Comparison of ENCODE assay signal across 17 mouse cellular contexts in genomic region chr12:12910356-12910979, GRCm38 (mm10). TPM values are rescaled to one million over a fixed set of nuclear protein-coding genes. Genes with fewer than 3 reads are reported as not detected.
DNase-seq lines count a peak whose midpoint lies in the region; ATAC-seq and TF ChIP-seq lines count a peak whose summit lies in the region.
"Had no signal": no experiment of that assay in that cellular context is flagged by ENCODE, and none has a peak within 500 bp of the region (broad histone marks: within the 10 kb centered on the region; RNA-seq: fewer than 3 reads in every experiment).

No protein-coding gene starts in this region.

- H3K4me3 ChIP-seq in lung, embryonic 14.5 days (ENCODE audit: low read depth, low read length): no peak overlapping the region
- H3K4me3 ChIP-seq in intestine, embryonic 15.5 days (replicated peaks): no peak overlapping the region
- H3K4me3 ChIP-seq in kidney, postnatal 0 days (replicated peaks; ENCODE audit: low read depth, low read length): no peak overlapping the region
- no peak overlapping the region for H3K4me3 ChIP-seq in stomach, embryonic 16.5 days (replicated peaks; ENCODE audit: low read length)
- H3K4me3 ChIP-seq in gastrocnemius, adult 2 months: no peak overlapping the region
- H3K4me3 ChIP-seq: forebrain, embryonic 15.5 days; limb, embryonic 12.5 days; midbrain, embryonic 13.5 days had no signal

- H3K27me3 ChIP-seq in lung, embryonic 14.5 days (ENCODE audit: insufficient read depth, low read length): no peaks in the 10 kb centered on the region
- H3K27me3 ChIP-seq in intestine, embryonic 15.5 days (replicated peaks): no peaks in the 10 kb centered on the region
- H3K27me3 ChIP-seq in kidney, postnatal 0 days (ENCODE audit: insufficient read depth, low read length): no peaks in the 10 kb centered on the region
- no peaks in the 10 kb centered on the region for H3K27me3 ChIP-seq in stomach, embryonic 16.5 days (ENCODE audit: control insufficient read depth, insufficient read depth, low read length)
- H3K27me3 ChIP-seq: forebrain, embryonic 15.5 days; midbrain, embryonic 13.5 days had no signal

- peaks cover 8% of the 10 kb centered on the region for H3K4me1 ChIP-seq in lung, embryonic 14.5 days (ENCODE audit: insufficient read depth)
- H3K4me1 ChIP-seq in intestine, embryonic 15.5 days (replicated peaks): peaks cover 7% of the 10 kb centered on the region; the same call in 1 of the 2 replicates
- no peaks in the 10 kb centered on the region for H3K4me1 ChIP-seq in kidney, postnatal 0 days (replicated peaks; ENCODE audit: insufficient read depth, low read length)
- H3K4me1 ChIP-seq in stomach, embryonic 16.5 days (ENCODE audit: control insufficient read depth, insufficient read depth, low read length): peaks cover 6% of the 10 kb centered on the region

- TF ChIP-seq CTCF in lung, embryonic 14.5 days (IDR thresholded peaks at IDR 0.05; ENCODE audit: low read depth): no peak
- no peak for TF ChIP-seq CTCF in kidney, postnatal 0 days (IDR thresholded peaks at IDR 0.05; ENCODE audit: low read depth)
- no peak for TF ChIP-seq CTCF in gastrocnemius, adult 2 months (IDR thresholded peaks at IDR 0.05)

- WGBS in lung, embryonic 14.5 days: 61% methylated on average over 11 of the region's 11 CpGs
- WGBS in intestine, embryonic 15.5 days: 59% methylated on average over 11 of the region's 11 CpGs
- 54% methylated on average over 11 of the region's 11 CpGs for WGBS in kidney, postnatal 0 days
- WGBS in stomach, embryonic 16.5 days: 62% methylated on average over 11 of the region's 11 CpGs

- ATAC-seq in lung, embryonic 14.5 days (ENCODE audit: insufficient read depth): peak; percentile 83
- peak; percentile 81 for ATAC-seq in intestine, embryonic 15.5 days
- ATAC-seq in kidney, postnatal 0 days (replicated peaks; ENCODE audit: low FRiP score, low read depth): peak; percentile 88
- peak; percentile 56 for ATAC-seq in stomach, embryonic 16.5 days (ENCODE audit: insufficient read depth, low FRiP score)

- H3K27ac ChIP-seq in lung, embryonic 14.5 days (ENCODE audit: low read depth): peak overlapping the region; percentile 74
- H3K27ac ChIP-seq in intestine, embryonic 15.5 days: peak overlapping the region; percentile 58; the same call in 1 of the 2 replicates
- peak overlapping the region; percentile 79 for H3K27ac ChIP-seq in kidney, postnatal 0 days
- peak overlapping the region; percentile 77; the same call in 1 of the 2 replicates for H3K27ac ChIP-seq in stomach, embryonic 16.5 days (ENCODE audit: low read length)
- H3K27ac ChIP-seq in gastrocnemius, adult 2 months: no peak overlapping the region
- H3K27ac ChIP-seq: limb, embryonic 12.5 days; macrophage; midbrain, embryonic 13.5 days had no signal

- no peak overlapping the region for H3K9ac ChIP-seq in lung, embryonic 14.5 days
- no peak overlapping the region for H3K9ac ChIP-seq in intestine, embryonic 15.5 days
- H3K9ac ChIP-seq in kidney, postnatal 0 days (ENCODE audit: low read depth, low read length): no peak overlapping the region
- H3K9ac ChIP-seq in stomach, embryonic 16.5 days (ENCODE audit: low read length): no peak overlapping the region
- H3K9ac ChIP-seq: forebrain, embryonic 15.5 days; limb, embryonic 12.5 days; midbrain, embryonic 13.5 days had no signal

- intact Hi-C loops in gastrocnemius, adult 2 months (cut with DNase I): no loop called here
- intact Hi-C loops in left cerebral cortex, postnatal 4 days (cut with DNase I): no loop called here

- no peaks in the 10 kb centered on the region for H3K36me3 ChIP-seq in lung, embryonic 14.5 days (ENCODE audit: insufficient read depth)
- no peaks in the 10 kb centered on the region for H3K36me3 ChIP-seq in intestine, embryonic 15.5 days
- H3K36me3 ChIP-seq in kidney, postnatal 0 days (ENCODE audit: insufficient read depth, low read length): no peaks in the 10 kb centered on the region
- no peaks in the 10 kb centered on the region for H3K36me3 ChIP-seq in stomach, embryonic 16.5 days (ENCODE audit: control insufficient read depth, insufficient read depth, low read length)
- H3K36me3 ChIP-seq: forebrain, embryonic 15.5 days; limb, embryonic 12.5 days; midbrain, embryonic 13.5 days had no signal

- peak; percentile 63 for DNase-seq in lung, embryonic 14.5 days
- DNase-seq in lung, postnatal 25 days (ENCODE audit: low spot score): no peak
- DNase-seq in kidney, postnatal 0 days (ENCODE audit: low spot score): peak; percentile 51
- no peak for DNase-seq in gastrocnemius, adult 2 months
- DNase-seq in left cerebral cortex, postnatal 4 days: no peak
- DNase-seq in natural killer cell, adult 2 months (ENCODE audit: low spot score in 2 of 2): no peak
- DNase-seq: cerebellum, adult 11-12 months; heart, postnatal 10 days; right cerebral cortex, postnatal 4 days; thymus, postnatal 4 days had no signal

- no peaks in the 10 kb centered on the region for H3K9me3 ChIP-seq in lung, embryonic 14.5 days (ENCODE audit: low read depth, low read length)
- H3K9me3 ChIP-seq in intestine, embryonic 15.5 days: no peaks in the 10 kb centered on the region
- no peaks in the 10 kb centered on the region for H3K9me3 ChIP-seq in kidney, postnatal 0 days (replicated peaks; ENCODE audit: low read length)
- H3K9me3 ChIP-seq in stomach, embryonic 16.5 days (replicated peaks; ENCODE audit: control insufficient read depth, low read length): no peaks in the 10 kb centered on the region
- H3K9me3 ChIP-seq: forebrain, embryonic 15.5 days; limb, embryonic 12.5 days; midbrain, embryonic 13.5 days had no signal

- no peak overlapping the region for H3K4me2 ChIP-seq in lung, embryonic 14.5 days
- no peak overlapping the region for H3K4me2 ChIP-seq in intestine, embryonic 15.5 days (replicated peaks)
- no peak overlapping the region for H3K4me2 ChIP-seq in kidney, postnatal 0 days (ENCODE audit: low read length)
- H3K4me2 ChIP-seq in stomach, embryonic 16.5 days (ENCODE audit: low read depth, low read length): no peak overlapping the region
- H3K4me2 ChIP-seq: forebrain, embryonic 15.5 days; limb, embryonic 12.5 days; midbrain, embryonic 13.5 days had no signal

RNA-seq across cellular contexts. Expression of gene Mycn, which starts 31.2 kb away (rescaled TPM):
- 64.2 and 70.7 TPM in 2 replicates for polyA plus RNA-seq in lung, embryonic 14.5 days (2014; fragmentation: Nextera tagmentation; extraction: Ambion mirVana)
- 72.5 and 89.8 TPM in 2 replicates for polyA plus RNA-seq in intestine, embryonic 15.5 days (2015; fragmentation: Nextera tagmentation; extraction: Ambion mirVana)
- polyA plus RNA-seq in kidney, postnatal 0 days (2015; fragmentation: Nextera tagmentation; extraction: Ambion mirVana): 76.7 and 86.9 TPM in 2 replicates
- polyA plus RNA-seq in stomach, embryonic 16.5 days (2015; fragmentation: Nextera tagmentation; extraction: Ambion mirVana): 22.3 and 26.5 TPM in 2 replicates
- under 1 TPM; 0.31 to 0.50 TPM for total RNA-seq in gastrocnemius, adult 2 months (2021)
- 10 to 100 TPM; 65.1 to 68.8 TPM for total RNA-seq in left cerebral cortex, postnatal 4 days (2021)
- total RNA-seq: MEL had no signal
- polyA plus RNA-seq: macrophage had no signal

Comparison
In these comparisons a context has a peak if more than half of its experiments do, and no peak if none do; other contexts are left out.
1. DNase-seq: peak in lung, embryonic 14.5 days (single experiment) and kidney, postnatal 0 days (single experiment); none in lung, postnatal 25 days (single experiment), gastrocnemius, adult 2 months (single experiment), left cerebral cortex, postnatal 4 days (single experiment) and natural killer cell, adult 2 months (0 of 2).
2. Peak in every context shown above with its lines, with median percentiles within 50 percentile points of each other: ATAC-seq.